Mouse (Mus musculus) liver, postnatal 0 days (tissue): ENCODE results near the gene Kiz.

ENCODE experiments used
- CTCF ChIP-seq: sonication (generic); IDR thresholded peaks from 2 replicates; pipeline ENCODE4 v1.5.1; 2016; ENCODE audit warnings: antibody characterized with exemption, low read depth
- EP300 ChIP-seq: IDR thresholded peaks from 2 replicates; pipeline ENCODE4 v1.6.1; 2016; ENCODE audit warnings: antibody characterized with exemption, low read depth, mild to moderate bottlenecking

DNA sequence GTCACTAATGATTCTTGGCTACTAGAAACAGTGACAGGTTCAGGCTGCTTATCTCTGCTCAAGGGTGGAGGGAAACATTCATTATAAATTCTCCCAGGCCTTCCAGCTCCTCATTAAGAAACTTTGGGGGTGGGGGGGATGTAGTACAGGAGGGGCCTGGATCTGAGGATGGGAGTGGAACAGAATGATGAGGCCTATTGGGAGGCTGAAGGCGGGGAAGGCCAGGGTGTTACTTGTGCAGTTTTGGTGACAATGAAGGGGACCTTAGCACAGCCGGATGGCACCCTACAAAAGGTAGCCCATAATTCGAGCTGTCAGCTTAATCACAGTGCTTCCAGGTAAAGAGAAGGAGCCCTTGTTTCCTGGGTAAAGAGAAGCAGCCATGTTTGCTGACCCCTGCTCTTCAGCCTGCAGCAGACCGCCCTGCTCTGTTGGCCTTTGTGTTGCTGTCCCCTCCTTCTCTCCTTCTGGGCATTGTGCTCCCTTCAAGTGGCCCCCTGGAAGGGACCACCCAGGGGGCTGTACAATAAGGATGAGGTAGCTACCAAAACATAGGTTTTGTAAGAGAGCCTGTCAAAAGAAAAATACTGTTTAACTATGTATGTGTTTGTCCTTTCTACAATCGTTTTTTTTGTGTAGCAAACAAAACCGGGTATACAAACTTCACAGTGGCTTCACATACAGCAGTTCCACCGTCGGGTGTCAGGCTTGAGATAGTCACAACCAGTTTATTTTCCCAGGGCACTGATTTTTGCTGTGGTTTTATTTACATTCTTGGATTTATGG lies 64.9 kb downstream of the Kiz start:
- TF ChIP-seq EP300 (no peak), CTCF (no peak)
